Mouse (Mus musculus) C2C12 (cell line): ENCODE data around the gene Rgs11.

ENCODE experiments used
- CEBPB ChIP-seq: IDR thresholded peaks from one replicate; pipeline ENCODE4 v1.6.1; 2011; ENCODE audit warnings: low read depth, mild to moderate bottlenecking, control low read depth, moderate library complexity
- CTCF ChIP-seq: IDR thresholded peaks from one replicate; pipeline ENCODE4 v1.5.1; 2011; ENCODE audit not compliant: control insufficient read depth, insufficient read depth, insufficient read length
- FOSL1 ChIP-seq: IDR thresholded peaks from one replicate; pipeline ENCODE4 v1.8.0; 2011; ENCODE audit warnings: mild to moderate bottlenecking, low read length; ENCODE audit not compliant: poor library complexity, insufficient read depth, severe bottlenecking
- MAX ChIP-seq: IDR thresholded peaks from one replicate; pipeline ENCODE4 v1.6.1; 2011; ENCODE audit warnings: mild to moderate bottlenecking, control low read depth
- MYOD1 ChIP-seq: IDR thresholded peaks from one replicate; pipeline ENCODE4 v1.6.1; 2011; ENCODE audit warnings: low read depth; ENCODE audit not compliant: control insufficient read depth, insufficient read length
- MYOG ChIP-seq: IDR thresholded peaks from one replicate; pipeline ENCODE4 v1.6.1; 2011; ENCODE audit not compliant: control insufficient read depth, insufficient read length; ENCODE audit errors: extremely low read depth

DNA sequence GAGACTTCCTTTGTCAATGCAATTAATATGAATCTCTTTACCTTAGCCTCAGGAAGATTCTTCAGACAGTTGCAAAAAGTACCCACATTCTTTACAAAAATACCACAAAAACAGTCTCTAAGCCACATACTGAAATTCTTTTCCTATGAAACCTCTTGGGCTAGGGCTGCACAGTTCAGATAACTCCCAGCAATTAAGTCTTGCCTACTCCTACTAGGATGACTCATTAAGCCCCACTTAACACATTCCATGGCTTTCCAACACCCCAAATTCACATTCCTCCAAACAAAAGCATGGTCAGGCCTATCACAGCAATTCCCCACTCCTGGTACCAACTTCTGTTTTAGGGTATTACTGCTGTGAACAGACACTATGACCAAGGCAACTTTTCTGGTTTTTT lies 24.1 kb upstream of the Rgs11 start:
- TF ChIP-seq CTCF (no peak), CEBPB (no peak), FOSL1 (no peak), MYOD1 (no peak), MAX (no peak), MYOG (no peak)
